Mouse (Mus musculus) heart, adult 2 months (tissue): ENCODE measurements around the gene Bach2.

Experiments
- EP300 ChIP-seq: fragments of 200-500 bp; IDR thresholded peaks from 2 replicates; pipeline ENCODE4 v1.6.1; 2011; ENCODE audit warnings: low read depth, low read length, control low read depth; ENCODE audit not compliant: insufficient read depth
- POLR2A ChIP-seq: fragments of 200-500 bp; IDR thresholded peaks from 2 replicates; pipeline ENCODE4 v1.6.1; 2011; ENCODE audit warnings: mild to moderate bottlenecking, low read depth, low read length, control low read depth; ENCODE audit not compliant: insufficient read depth

DNA sequence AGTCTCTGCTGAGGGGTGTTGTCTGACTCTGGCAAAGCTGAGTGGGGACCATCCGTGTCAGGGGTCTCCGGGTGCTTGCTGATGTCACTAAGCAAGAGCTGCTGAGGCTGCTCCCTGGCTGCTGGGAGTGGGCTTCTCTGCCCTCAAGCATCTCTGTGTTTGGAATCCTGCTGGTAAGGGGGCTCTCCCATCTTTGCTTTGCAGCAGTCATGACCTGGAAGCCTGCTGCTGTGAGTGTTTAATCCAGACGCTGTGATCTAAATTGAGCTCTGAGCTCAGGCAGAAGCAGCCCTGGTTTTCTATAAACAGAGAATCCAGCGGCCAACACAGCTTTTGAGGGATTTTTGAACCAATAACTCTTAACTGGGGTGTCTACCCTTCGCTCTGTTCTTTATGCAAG, 89.0 kb downstream of the Bach2 start:
- no peak for TF ChIP-seq POLR2A
- no peak for TF ChIP-seq EP300
